Mouse (Mus musculus) T-helper 1 cell (primary cell): ENCODE data around the gene Sftpd.

Experiments
- in situ Hi-C: fragments of 300-600 bp; cut with MboI, MseI; formaldehyde crosslinking; loops from one replicate; pipeline ENCODE4 v1.15.1; 2025; ENCODE audit warnings: high pct_unique_total_duplicates

Sftpd gene

DNA sequence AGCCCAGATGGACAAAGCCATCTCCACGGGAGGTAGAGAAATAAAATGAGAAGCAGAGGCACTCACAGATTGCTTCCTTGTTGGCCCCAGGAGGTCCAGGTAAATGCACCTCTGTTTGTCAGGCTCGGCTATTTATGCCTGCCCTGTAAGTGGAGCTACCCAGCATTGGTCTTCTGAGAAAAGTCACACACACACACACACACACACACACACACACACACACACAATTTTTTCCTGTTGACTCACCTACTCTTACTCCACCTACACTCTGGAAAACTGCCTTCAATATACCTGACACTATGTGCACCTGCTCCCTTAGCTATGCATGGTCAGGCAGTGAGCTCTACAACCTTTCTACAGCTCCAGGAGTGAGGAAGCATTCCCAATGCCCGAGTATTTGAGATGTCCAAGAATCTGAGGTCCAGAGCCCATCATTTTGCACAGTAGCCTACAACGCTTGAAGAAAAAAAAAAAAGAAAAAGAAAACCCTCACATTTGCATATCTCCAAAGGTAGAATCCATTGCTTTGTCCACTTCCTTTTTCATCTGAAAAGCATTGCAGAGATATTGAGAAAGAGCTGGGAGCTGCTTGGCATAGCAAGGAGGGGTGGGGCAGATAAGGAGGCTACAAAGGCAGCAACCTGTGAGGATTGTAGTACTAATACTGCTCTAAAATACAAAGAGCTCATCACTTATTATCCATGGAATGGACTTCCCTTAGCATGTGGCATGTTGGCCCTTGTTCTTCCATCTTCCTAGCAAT is at the start of gene Sftpd:
TSS of gene Sftpd (minus strand) at position 91 of the 763 bp plus-strand sequence.
- in situ Hi-C loops, result loop anchor here (25.0 kb wide), 1 partner anchor 977 kb away; the partner anchor contains the start of gene Gm17027

DNA sequence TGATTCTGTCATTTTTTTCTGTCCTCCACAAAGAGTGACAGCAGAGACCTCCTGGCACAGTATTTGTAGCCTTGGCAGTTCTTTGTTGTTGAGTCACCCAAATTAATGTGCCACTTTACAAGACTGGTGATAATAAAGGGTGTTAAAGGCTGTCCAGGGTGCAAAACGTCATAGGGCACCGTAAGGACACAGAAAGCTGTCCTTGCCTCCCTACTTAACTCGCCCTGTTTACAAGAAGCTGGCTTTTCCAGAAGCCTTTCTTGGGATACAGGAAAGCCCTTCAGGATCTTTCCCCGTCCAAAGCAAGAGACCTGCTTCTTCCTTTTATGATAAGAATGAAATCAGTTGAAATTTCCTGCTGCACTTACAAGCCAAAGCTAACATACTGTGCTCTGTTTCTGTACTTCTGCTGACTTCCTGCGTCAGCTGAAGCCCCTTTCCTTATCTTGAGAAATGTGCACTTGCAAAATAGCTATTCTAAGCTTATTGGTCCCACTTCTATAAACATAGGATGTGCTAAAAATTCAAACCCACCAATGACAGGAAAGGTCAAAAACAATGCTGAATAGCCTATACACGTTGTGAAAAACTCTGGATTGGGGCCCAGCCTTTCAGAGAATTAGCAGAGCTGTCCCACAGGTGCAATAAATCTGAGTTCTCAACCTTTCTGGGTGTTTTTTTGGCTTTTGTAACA is 13.2 kb upstream of the Sftpd start:
- in situ Hi-C loops, result loop anchor here (25.0 kb wide), 1 partner anchor 964 kb away; the partner anchor contains the start of gene Gm17027

DNA sequence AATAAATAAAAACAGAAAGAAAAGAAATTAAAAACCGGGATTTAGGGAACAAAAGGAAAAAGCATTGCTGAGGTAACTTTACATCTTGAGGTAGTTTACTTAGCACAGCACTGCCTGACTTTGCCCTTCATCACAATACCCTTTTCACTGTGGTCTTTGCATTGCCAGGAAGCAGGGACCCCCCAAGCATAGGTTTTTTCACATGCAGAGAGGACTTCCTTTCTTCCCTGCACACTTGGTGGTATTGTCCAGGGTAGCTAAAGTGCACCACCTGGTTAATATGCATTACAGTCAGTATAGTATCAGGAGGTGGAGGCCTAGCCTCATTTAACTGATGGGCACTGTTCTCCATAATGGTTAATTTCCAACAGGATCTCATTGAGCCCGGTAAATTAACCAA is 4.5 kb upstream of the Sftpd start:
- in situ Hi-C loops, result loop anchor here (25.0 kb wide), 1 partner anchor 973 kb away; the partner anchor contains the start of gene Gm17027

GRCm38 (mm10) chr14:41174802-41175201 is 10.1 kb downstream of the Sftpd start:
- in situ Hi-C loops, result loop anchor here (25.0 kb wide), 1 partner anchor 987 kb away; the partner anchor contains the start of gene Gm17027

GRCm38 (mm10) chr14:41170514-41170913 is 14.4 kb downstream of the Sftpd start:
- in situ Hi-C loops, result no loop called here

GRCm38 (mm10) chr14:41168567-41168966 is 16.4 kb downstream of the Sftpd start:
- in situ Hi-C loops, result no loop called here

GRCm38 (mm10) chr14:41167278-41167677 is 17.7 kb downstream of the Sftpd start:
- in situ Hi-C loops, result no loop called here

DNA sequence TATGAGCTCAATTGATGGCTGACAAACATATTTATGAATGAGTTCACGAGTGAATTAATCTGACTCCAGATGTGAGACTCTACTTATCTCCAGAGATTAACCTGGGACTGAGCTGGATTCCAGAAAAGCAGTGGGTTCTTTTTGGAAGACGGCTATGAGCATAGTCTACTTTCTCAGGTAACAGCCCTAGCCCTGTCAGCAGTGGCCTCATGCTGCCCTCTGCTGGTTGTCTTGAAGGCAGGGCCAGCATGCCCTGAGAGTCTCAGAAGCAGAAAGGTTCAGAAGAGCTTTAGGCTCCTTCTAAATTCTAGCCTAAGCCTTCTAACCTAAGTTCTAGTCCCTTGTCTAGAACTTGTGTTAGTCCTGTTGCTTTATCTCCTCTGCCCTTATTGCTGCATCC is 22.3 kb downstream of the Sftpd start:
- in situ Hi-C loops, result loop anchor here (5.0 kb wide), 1 partner anchor 50 kb away; no protein-coding TSS in a partner anchor

DNA sequence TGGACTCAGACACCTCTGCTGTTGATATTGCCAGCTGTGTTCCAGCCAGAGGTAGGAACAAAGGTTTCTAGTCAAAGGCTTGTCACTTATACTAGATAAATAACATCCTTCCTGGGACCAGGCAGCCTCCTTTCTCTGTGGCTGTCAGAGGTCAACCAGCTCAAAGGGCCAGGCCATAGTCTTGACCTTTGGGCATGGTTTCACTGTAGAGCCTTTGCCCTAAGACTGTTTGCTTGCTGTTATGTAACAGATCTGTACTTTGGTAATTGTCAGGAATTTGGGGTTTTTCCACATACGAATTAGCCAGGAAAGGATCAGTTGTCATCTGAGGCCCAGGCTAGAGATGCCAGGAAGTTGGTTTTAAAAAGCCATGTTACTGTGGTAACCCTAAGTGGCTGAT is 24.2 kb downstream of the Sftpd start:
- in situ Hi-C loops, result loop anchor here (5.0 kb wide), 1 partner anchor 48 kb away; no protein-coding TSS in a partner anchor

GRCm38 (mm10) chr14:41160076-41160475 is 24.9 kb downstream of the Sftpd start:
- in situ Hi-C loops, result loop anchor here (5.0 kb wide), 1 partner anchor 48 kb away; no protein-coding TSS in a partner anchor

GRCm38 (mm10) chr14:41151220-41151898 is 33.6 kb downstream of the Sftpd start, which contains the start of gene Mbl1:
Gene Mbl1 (plus strand): TSS chr14:41151458.
- in situ Hi-C loops, result no loop called here

- in situ Hi-C loops, result no loop called here
Measured at GRCm38 (mm10) chr14:41147356-41147755, 37.6 kb downstream of the Sftpd start.

DNA sequence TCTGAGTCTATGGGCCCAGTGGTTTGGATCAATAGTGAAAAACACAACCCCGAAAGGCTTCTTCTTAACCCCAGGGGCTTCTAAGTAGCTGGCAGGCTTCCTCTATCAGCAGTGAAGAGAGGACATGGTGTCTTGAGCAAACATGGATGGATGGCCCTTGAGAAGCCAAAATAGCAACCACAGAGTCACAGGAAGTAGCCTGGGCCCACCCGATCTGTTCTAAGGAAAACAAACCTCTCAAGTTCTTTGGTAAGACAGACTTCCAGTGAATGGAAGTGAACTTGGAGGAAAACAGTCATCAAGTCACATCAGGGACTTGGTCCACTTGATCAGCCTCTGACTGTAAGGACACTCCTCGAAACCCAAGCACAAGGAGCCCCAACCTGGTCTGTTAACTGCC is 38.0 kb downstream of the Sftpd start:
- in situ Hi-C loops, result no loop called here

DNA sequence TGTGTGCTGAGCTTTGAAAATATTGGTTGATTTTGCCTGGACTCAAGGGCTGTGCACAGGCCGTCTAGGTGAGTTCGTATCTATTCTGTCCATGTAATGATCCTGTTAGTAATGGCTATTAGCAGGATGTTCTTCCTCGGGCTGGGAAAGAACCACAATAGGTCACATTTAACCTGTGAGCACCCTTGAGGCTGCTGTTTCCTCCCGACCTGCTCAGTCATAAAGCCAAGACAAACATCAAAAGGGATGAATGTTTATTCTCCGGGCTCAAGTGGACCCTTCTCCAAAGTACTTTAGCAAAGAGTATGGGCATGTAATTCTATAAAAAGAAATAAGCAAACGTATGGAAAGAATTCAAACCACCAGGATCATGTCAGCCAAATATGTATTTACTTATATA is 38.9 kb downstream of the Sftpd start:
- in situ Hi-C loops, result no loop called here

DNA sequence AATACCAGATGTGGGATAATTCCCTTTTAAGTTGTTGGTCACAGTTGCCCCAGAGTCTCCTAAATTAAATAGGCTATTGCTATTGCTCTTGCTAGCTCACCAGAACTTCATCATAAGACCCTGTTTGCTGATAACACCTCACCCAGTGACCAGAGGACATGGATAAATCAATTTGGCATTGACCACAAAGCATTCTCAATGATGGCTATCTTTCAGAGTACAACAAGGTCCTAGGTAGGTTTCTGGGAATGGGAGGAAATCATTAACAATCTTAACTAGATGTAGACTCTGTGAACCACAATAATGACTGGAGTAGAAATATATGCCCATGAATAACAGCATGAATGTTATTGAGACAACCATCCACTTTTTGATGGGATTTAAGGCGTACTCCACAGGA is 44.3 kb downstream of the Sftpd start:
- in situ Hi-C loops, result no loop called here

DNA sequence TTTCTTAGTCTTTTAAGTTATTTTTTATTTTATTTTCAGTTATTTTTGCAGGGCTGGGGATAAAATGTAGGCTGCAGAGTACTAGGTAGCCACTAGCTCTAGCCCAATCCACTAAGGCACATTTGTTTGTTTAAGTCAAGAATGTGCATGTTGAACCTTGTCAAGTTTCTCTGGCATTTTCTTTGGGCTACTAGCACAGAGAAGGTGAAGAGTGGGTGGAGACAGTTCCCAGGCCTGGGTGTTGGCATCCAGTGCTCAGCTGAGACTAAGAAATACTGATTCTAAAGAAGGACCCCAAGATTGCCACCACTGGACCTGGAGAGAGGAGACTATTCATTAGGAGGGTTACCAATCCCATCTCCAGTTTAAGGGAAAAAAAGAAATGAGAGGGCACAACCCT is 47.9 kb downstream of the Sftpd start:
- in situ Hi-C loops, result no loop called here

DNA sequence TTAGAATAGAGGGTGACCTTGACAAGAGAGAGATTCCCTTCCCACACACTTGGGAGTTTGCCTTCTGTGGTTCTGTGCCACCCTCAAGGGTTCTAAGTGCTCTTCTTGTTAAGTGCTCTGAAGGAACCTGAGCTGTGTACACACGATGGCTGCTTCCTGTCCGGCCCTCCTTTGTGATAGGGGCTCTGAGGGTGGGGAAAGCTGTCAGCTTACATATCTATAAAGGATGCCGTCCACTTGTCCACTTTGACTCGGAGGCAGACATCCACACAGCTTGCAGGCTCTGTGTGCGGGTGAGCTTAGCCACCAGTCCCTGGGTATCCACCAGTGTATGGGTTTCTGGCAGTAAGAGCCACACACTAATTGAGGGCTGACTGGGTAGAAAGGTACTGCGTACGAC is 53.4 kb downstream of the Sftpd start, which contains the start of gene Sftpa1:
TSS of gene Sftpa1 (plus strand) at position 243 of the 400 bp plus-strand sequence.
- in situ Hi-C loops, result no loop called here

- in situ Hi-C loops, result no loop called here
Measured at GRCm38 (mm10) chr14:41127997-41128396, 57.0 kb downstream of the Sftpd start.

DNA sequence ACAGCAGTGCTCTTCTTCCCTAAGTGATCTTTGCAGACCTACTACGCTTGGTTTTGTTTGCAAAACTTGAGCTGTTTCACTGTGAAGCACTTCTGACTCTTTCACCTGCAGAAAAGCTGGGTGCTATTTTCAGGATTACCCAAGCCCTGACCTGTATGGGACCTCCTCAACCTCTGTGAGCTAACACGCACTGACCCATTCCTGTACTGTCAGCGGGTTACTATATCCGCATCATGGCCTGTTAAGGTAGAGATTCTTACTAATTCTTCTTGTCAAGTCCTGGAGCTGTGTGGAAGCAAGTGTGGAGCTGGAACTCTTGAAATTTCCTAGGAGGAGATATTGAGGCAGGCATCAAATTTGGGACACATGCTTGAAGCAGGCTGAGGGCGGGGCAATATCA is 60.3 kb downstream of the Sftpd start:
- in situ Hi-C loops, result no loop called here
